Mouse (Mus musculus) lung, adult 2 months (tissue): ENCODE data around the gene Ppm1h.

Source experiments
- CTCF ChIP-seq: fragments of 200-500 bp; IDR thresholded peaks from 2 replicates; pipeline ENCODE4 v1.5.1; 2011; ENCODE audit warnings: mild to moderate bottlenecking, low read length, control low read depth; ENCODE audit not compliant: insufficient read depth
- POLR2A ChIP-seq: fragments of 200-500 bp; IDR thresholded peaks from 2 replicates; pipeline ENCODE4 v1.6.1; 2011; ENCODE audit warnings: low read depth, mild to moderate bottlenecking, control low read depth, low read length, borderline replicate concordance; ENCODE audit errors: extremely low read depth

- TF ChIP-seq POLR2A: no peak
- TF ChIP-seq CTCF: no peak
Observed at GRCm38 (mm10) chr10:122739037-122739436, 60.5 kb downstream of the Ppm1h start.
